ENCODE assay signal across 24 mouse cellular contexts in the genomic region with DNA sequence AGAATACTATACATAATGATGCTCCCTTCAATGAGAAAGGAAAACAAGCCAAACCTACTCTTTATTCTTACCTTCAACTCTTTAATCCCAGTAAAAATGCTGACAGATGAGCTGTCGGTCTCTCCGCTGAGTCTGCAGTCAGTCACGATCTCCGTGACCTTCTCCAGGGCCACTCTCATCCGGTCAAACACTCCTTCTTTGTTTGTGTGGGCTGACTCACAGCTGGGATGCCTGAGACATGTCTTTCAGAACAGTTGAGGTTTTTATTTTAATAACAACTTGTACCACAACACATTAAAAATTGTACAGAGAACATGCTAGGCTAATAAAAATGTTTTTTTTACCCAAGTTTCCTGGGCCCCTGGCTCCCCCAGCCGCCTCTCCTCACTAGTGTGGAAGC. TPM values are rescaled to one million over a fixed set of nuclear protein-coding genes. Genes with fewer than 3 reads are reported as not detected.
DNase-seq lines count a peak whose midpoint lies in the region; TF ChIP-seq lines count a peak whose summit lies in the region.
"Had no signal": no experiment of that assay in that cellular context is flagged by ENCODE, and none has a peak within 500 bp of the region (broad histone marks: within the 10 kb centered on the region; RNA-seq: fewer than 3 reads in every experiment).

No protein-coding gene starts in this region.

- DNase-seq in layer of hippocampus, adult 2 months (ENCODE audit: low spot score in 2 of 2): no peak
- no peak for DNase-seq in layer of hippocampus, postnatal 25 days (ENCODE audit: extremely low spot score in 1 of 2, low spot score in 1 of 2)
- DNase-seq in adrenal gland, postnatal 10 days: peak; percentile 37
- DNase-seq in gastrocnemius, adult 2 months: no peak
- no peak for DNase-seq in heart, adult 8-10 months (ENCODE audit: low spot score)
- DNase-seq: cerebellum, adult 11 months; cerebellum, adult 9-10 months; cerebellum, postnatal 36 days; heart, adult 2 months; heart, postnatal 10 days; kidney, postnatal 25 days; liver, embryonic 13.5 days; lung, adult 18-20 months; lung, postnatal 10 days had no signal

- peak overlapping the region; percentile 0; the same call in 1 of the 2 replicates for H3K27ac ChIP-seq in layer of hippocampus, adult 2 months
- no peak overlapping the region for H3K27ac ChIP-seq in gastrocnemius, adult 2 months
- H3K27ac ChIP-seq: forebrain, embryonic 13.5 days; heart, adult 2 months; heart, embryonic 13.5 days; hindbrain, embryonic 14.5 days; kidney, embryonic 15.5 days; limb, embryonic 10.5 days; limb, embryonic 15.5 days; liver, embryonic 13.5 days; macrophage; midbrain, embryonic 15.5 days had no signal

- intact Hi-C loops in gastrocnemius, adult 2 months (cut with DNase I): no loop called here

- peak overlapping the region; percentile 57 for H3K4me2 ChIP-seq in myocyte (ENCODE audit: low read depth)
- H3K4me2 ChIP-seq: forebrain, embryonic 13.5 days; heart, embryonic 13.5 days; hindbrain, embryonic 14.5 days; kidney, embryonic 15.5 days; limb, embryonic 15.5 days; liver, embryonic 13.5 days; midbrain, embryonic 15.5 days had no signal

- no peak for TF ChIP-seq POLR2A in myocyte (IDR thresholded peaks at IDR 0.05; ENCODE audit: insufficient read length, low read depth)

- H3K4me3 ChIP-seq in layer of hippocampus, adult 2 months: no peak overlapping the region
- H3K4me3 ChIP-seq in C2C12 (ENCODE audit: insufficient read depth, poor library complexity, severe bottlenecking): no peak overlapping the region
- H3K4me3 ChIP-seq in myocyte: no peak overlapping the region
- H3K4me3 ChIP-seq in gastrocnemius, adult 2 months: no peak overlapping the region
- H3K4me3 ChIP-seq: forebrain, embryonic 13.5 days; heart, adult 2 months; heart, embryonic 13.5 days; kidney, embryonic 15.5 days; limb, embryonic 10.5 days; limb, embryonic 15.5 days; liver, embryonic 13.5 days; midbrain, embryonic 15.5 days had no signal

- H3K27me3 ChIP-seq in C2C12 (ENCODE audit: control insufficient read depth, insufficient read depth, insufficient read length): no peaks in the 10 kb centered on the region
- H3K27me3 ChIP-seq in myocyte (ENCODE audit: control insufficient read depth, insufficient read depth, insufficient read length): no peaks in the 10 kb centered on the region
- H3K27me3 ChIP-seq: forebrain, embryonic 13.5 days; heart, embryonic 13.5 days; kidney, embryonic 15.5 days; limb, embryonic 15.5 days; liver, embryonic 13.5 days; midbrain, embryonic 15.5 days had no signal

- H3K79me3 ChIP-seq in C2C12 (ENCODE audit: low read depth): no peaks in the 10 kb centered on the region

- peaks cover 46% of the 10 kb centered on the region for H3K36me3 ChIP-seq in C2C12 (ENCODE audit: control insufficient read depth, insufficient read depth)
- no peaks in the 10 kb centered on the region for H3K36me3 ChIP-seq in myocyte (ENCODE audit: control insufficient read depth, insufficient read depth)

- H3ac ChIP-seq in C2C12 (ENCODE audit: control insufficient read depth, insufficient read length, low read depth): no peak overlapping the region
- no peak overlapping the region for H3ac ChIP-seq in myocyte (ENCODE audit: control insufficient read depth, insufficient read length)

- H3K79me2 ChIP-seq in C2C12 (ENCODE audit: control insufficient read depth, insufficient read depth) (no peaks in the 10 kb centered on the region), myocyte (ENCODE audit: control insufficient read depth, insufficient read depth) (no peaks in the 10 kb centered on the region)

- no peak for TF ChIP-seq CTCF in layer of hippocampus, adult 2 months (conservative IDR thresholded peaks at IDR 0.05)
- TF ChIP-seq CTCF in C2C12 (IDR thresholded peaks at IDR 0.05; ENCODE audit: control insufficient read depth, insufficient read depth, insufficient read length): no peak
- no peak for TF ChIP-seq CTCF in gastrocnemius, adult 2 months (IDR thresholded peaks at IDR 0.05)

TF ChIP-seq in C2C12, 6 proteins besides CTCF, POLR2A, EP300 and RAD21:
- no peak for TF ChIP-seq USF1 (IDR thresholded peaks at IDR 0.05; ENCODE audit: low read depth)
- TF ChIP-seq FOSL1 (IDR thresholded peaks at IDR 0.05; ENCODE audit: insufficient read depth, low read length, poor library complexity, severe bottlenecking): peak; percentile 61
- TF ChIP-seq CEBPB (IDR thresholded peaks at IDR 0.05; ENCODE audit: low read depth): no peak
- TF ChIP-seq MYOD1 (IDR thresholded peaks at IDR 0.05; ENCODE audit: control insufficient read depth, insufficient read length, low read depth): peak; percentile 29

TF ChIP-seq in myocyte, 11 proteins besides CTCF, POLR2A, EP300 and RAD21:
- TF ChIP-seq MYOG (IDR thresholded peaks at IDR 0.05; ENCODE audit: control insufficient read depth in 1 of 3, insufficient read depth in 1 of 3, insufficient read length in 2 of 3, low read depth in 2 of 3): no peak
- TF ChIP-seq MYOD1 (IDR thresholded peaks at IDR 0.05; ENCODE audit: control insufficient read depth in 1 of 3, insufficient read length in 2 of 3, low read depth in 2 of 3): peak in 2 of 3 experiments; percentile 11 to 17

RNA-seq across cellular contexts. Expression of a gene that starts 27.3 kb away (rescaled TPM):
- 10 to 100 TPM; 14.3 to 17.4 TPM for total RNA-seq in layer of hippocampus, adult 2 months (2021)
- total RNA-seq in layer of hippocampus, postnatal 25 days (2021): 10 to 100 TPM in 1 of 2 experiments, 1 to 10 TPM in 1; 9.8 to 15.9 TPM
- polyA plus RNA-seq in C2C12 (2012; fragmentation: generic; extraction: Trizol) (15.5 TPM), myocyte (2012; fragmentation: generic; extraction: Trizol) (4.3 TPM)
- 10 to 100 TPM; 17.0 to 18.6 TPM for total RNA-seq in adrenal gland, postnatal 10 days (2021)
- total RNA-seq in gastrocnemius, adult 2 months (2021): 10 to 100 TPM in 1 of 2 experiments, 1 to 10 TPM in 1; 9.0 to 12.6 TPM
- total RNA-seq in heart, adult 8-10 months (2022): 10 to 100 TPM; 18.1 to 47.5 (median 30.1) TPM

RNA-seq across cellular contexts. Expression of a gene that starts 35.5 kb away (rescaled TPM):
- 10 to 100 TPM; 17.6 to 18.1 TPM for total RNA-seq in layer of hippocampus, adult 2 months (2021)
- total RNA-seq in layer of hippocampus, postnatal 25 days (2021): 10 to 100 TPM; 17.3 to 18.2 TPM
- polyA plus RNA-seq in C2C12 (2012; fragmentation: generic; extraction: Trizol) (13.0 TPM), myocyte (2012; fragmentation: generic; extraction: Trizol) (12.0 TPM)
- 10 to 100 TPM in 1 of 2 experiments, 1 to 10 TPM in 1; 9.8 to 11.3 TPM for total RNA-seq in adrenal gland, postnatal 10 days (2021)
- total RNA-seq in gastrocnemius, adult 2 months (2021): 1 to 10 TPM; 1.6 to 2.0 TPM
- 1 to 10 TPM; 1.8 to 3.3 (median 2.3) TPM for total RNA-seq in heart, adult 8-10 months (2022)

RNA-seq across cellular contexts. Expression of a gene that starts 35.5 kb away (rescaled TPM):
- 10 to 100 TPM; 61.9 to 63.7 TPM for total RNA-seq in layer of hippocampus, adult 2 months (2021)
- 10 to 100 TPM; 58.2 to 64.8 TPM for total RNA-seq in layer of hippocampus, postnatal 25 days (2021)
- 27.2 TPM for polyA plus RNA-seq in C2C12 (2012; fragmentation: generic; extraction: Trizol)
- 10 to 100 TPM; 25.5 to 30.9 TPM for total RNA-seq in adrenal gland, postnatal 10 days (2021)
- polyA plus RNA-seq in myocyte (2012; fragmentation: generic; extraction: Trizol): 23.5 TPM
- 10 to 100 TPM; 21.2 to 27.4 TPM for total RNA-seq in gastrocnemius, adult 2 months (2021)
- 10 to 100 TPM; 20.0 to 22.7 (median 21.4) TPM for total RNA-seq in heart, adult 8-10 months (2022)
